Comparison of ENCODE assay signal across 12 mouse cellular contexts in the genomic region with DNA sequence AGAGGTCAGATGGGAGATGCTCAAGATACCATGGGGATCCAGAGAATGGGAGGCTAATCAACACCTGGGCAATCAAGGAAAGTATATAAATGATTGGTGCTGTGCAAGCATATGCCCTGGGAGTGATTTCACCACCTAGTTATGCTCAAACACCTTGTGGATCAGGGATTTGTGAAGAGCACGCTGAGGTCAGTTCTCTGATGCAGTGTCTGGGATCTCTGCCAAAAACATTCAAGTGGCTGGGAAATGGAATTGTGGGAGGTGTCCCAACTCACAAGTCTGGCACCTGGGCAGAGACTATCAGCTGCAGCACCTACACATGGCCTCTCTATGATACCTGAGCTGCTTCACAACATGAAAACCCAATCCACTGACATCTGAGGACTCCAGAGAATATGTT.
DNase-seq lines count a peak whose midpoint lies in the region; ATAC-seq and TF ChIP-seq lines count a peak whose summit lies in the region.
"Had no signal": no experiment of that assay in that cellular context is flagged by ENCODE, and none has a peak within 500 bp of the region (broad histone marks: within the 10 kb centered on the region; RNA-seq: fewer than 3 reads in every experiment).

No protein-coding gene starts in this region.

- H3K9ac ChIP-seq in neural tube, embryonic 14.5 days (replicated peaks; ENCODE audit: low read depth, low read length) = no peak overlapping the region
- H3K9ac ChIP-seq in stomach, postnatal 0 days (ENCODE audit: low read length) = no peak overlapping the region
- H3K9ac ChIP-seq: forebrain, embryonic 12.5 days had no signal

- H3K27ac ChIP-seq in neural tube, embryonic 14.5 days (ENCODE audit: low read depth, low read length) = no peak overlapping the region
- H3K27ac ChIP-seq in stomach, postnatal 0 days (replicated peaks) = no peak overlapping the region
- H3K27ac ChIP-seq: forebrain, embryonic 12.5 days; macrophage had no signal

- H3K4me2 ChIP-seq in neural tube, embryonic 14.5 days (ENCODE audit: low read depth, low read length) = no peak overlapping the region
- H3K4me2 ChIP-seq in stomach, postnatal 0 days (replicated peaks; ENCODE audit: low read depth) = no peak overlapping the region
- H3K4me2 ChIP-seq: forebrain, embryonic 12.5 days had no signal

- 52% methylated on average over 1 of the region's 1 CpGs for WGBS in neural tube, embryonic 14.5 days
- WGBS in stomach, postnatal 0 days = 8% methylated on average over 1 of the region's 1 CpGs

- no peaks in the 10 kb centered on the region for H3K27me3 ChIP-seq in neural tube, embryonic 14.5 days (ENCODE audit: control insufficient read depth, insufficient read depth, low read length)
- H3K27me3 ChIP-seq in stomach, postnatal 0 days (ENCODE audit: control insufficient read depth, insufficient read depth, low read length) = no peaks in the 10 kb centered on the region
- H3K27me3 ChIP-seq: forebrain, embryonic 12.5 days had no signal

- H3K4me1 ChIP-seq in neural tube, embryonic 14.5 days (ENCODE audit: control insufficient read depth, insufficient read depth, low read length) = no peaks in the 10 kb centered on the region
- H3K4me1 ChIP-seq in stomach, postnatal 0 days (replicated peaks; ENCODE audit: control insufficient read depth, insufficient read depth) = no peaks in the 10 kb centered on the region
- H3K4me1 ChIP-seq: forebrain, embryonic 12.5 days had no signal

- peak; percentile 38 to 51 for DNase-seq in cerebellum, postnatal 10 days
- DNase-seq in neural tube, embryonic 10.5 days (ENCODE audit: extremely low spot score, low spot score) = no peak
- peak; percentile 20 to 46 for DNase-seq in kidney, postnatal 36 days
- no peak for DNase-seq in stomach, postnatal 0 days (ENCODE audit: low spot score)
- DNase-seq in spleen, adult 12 weeks (ENCODE audit: low spot score) = no peak
- no peak for DNase-seq in layer of hippocampus, postnatal 25 days (ENCODE audit: extremely low spot score in 1 of 2, low spot score in 1 of 2)
- DNase-seq: B cell, adult 2 months had no signal

- TF ChIP-seq CTCF in stomach, postnatal 0 days (IDR thresholded peaks at IDR 0.05; ENCODE audit: low read depth) = no peak

- no peak overlapping the region for H3K4me3 ChIP-seq in neural tube, embryonic 14.5 days (ENCODE audit: low read depth, low read length)
- H3K4me3 ChIP-seq in stomach, postnatal 0 days (ENCODE audit: low read depth, low read length) = no peak overlapping the region
- H3K4me3 ChIP-seq: forebrain, embryonic 12.5 days had no signal

- ATAC-seq in cerebellum, adult (ENCODE audit: insufficient number of reproducible peaks, low FRiP score, low TSS enrichment) = no peak
- ATAC-seq in neural tube, embryonic 14.5 days (ENCODE audit: low read depth) = peak; percentile 41; the same call in 1 of the 2 replicates
- ATAC-seq in stomach, postnatal 0 days (ENCODE audit: low FRiP score, low TSS enrichment) = peak; percentile 54; the same call in 1 of the 2 replicates
- ATAC-seq: inflammation-experienced regulatory T-cells, adult 6 months had no signal

- TF ChIP-seq EP300 in stomach, postnatal 0 days (optimal IDR thresholded peaks at IDR 0.05) = no peak

- H3K9me3 ChIP-seq in neural tube, embryonic 14.5 days (ENCODE audit: control insufficient read depth, low read length) = no peaks in the 10 kb centered on the region
- H3K9me3 ChIP-seq in stomach, postnatal 0 days (ENCODE audit: control insufficient read depth, low read length) = no peaks in the 10 kb centered on the region
- H3K9me3 ChIP-seq: forebrain, embryonic 12.5 days had no signal

- H3K36me3 ChIP-seq in neural tube, embryonic 14.5 days (ENCODE audit: control insufficient read depth, insufficient read depth, low read length) = no peaks in the 10 kb centered on the region
- no peaks in the 10 kb centered on the region for H3K36me3 ChIP-seq in stomach, postnatal 0 days (ENCODE audit: control insufficient read depth, insufficient read depth, low read length)
- H3K36me3 ChIP-seq: forebrain, embryonic 12.5 days had no signal

Comparison
In these comparisons a context has a peak if more than half of its experiments do, and no peak if none do; other contexts are left out.
1. DNase-seq: peak in cerebellum, postnatal 10 days (2 of 2) and kidney, postnatal 36 days (2 of 2); none in neural tube, embryonic 10.5 days (single experiment), stomach, postnatal 0 days (single experiment), spleen, adult 12 weeks (single experiment) and layer of hippocampus, postnatal 25 days (0 of 2).